Mouse (Mus musculus) stomach, embryonic 14.5 days (tissue): ENCODE measurements around the gene Crebrf. TPM values are rescaled to one million over a fixed set of nuclear protein-coding genes. Genes with fewer than 3 reads are reported as not detected.

Experiments
- ATAC-seq: fragments of 200-750 bp; cut with Nextera tagmentation; 2 replicates; pipeline ENCODE4 v1.8.0; 2017; ENCODE audit warnings: low read depth, moderate TSS enrichment; ENCODE audit not compliant: insufficient number of reproducible peaks, insufficient read depth, low FRiP score
- H3K27ac ChIP-seq: fragments of 300-500 bp; sonication (generic); 2 replicates; pipeline ENCODE4 v1.5.1; 2014; ENCODE audit warnings: mild to moderate bottlenecking, low read length, moderate library complexity, mixed read lengths
- H3K27me3 ChIP-seq: fragments of 300-500 bp; sonication (generic); 2 replicates; pipeline ENCODE4 v1.6.1; 2014; ENCODE audit warnings: low read length, control low read depth, mixed read lengths; ENCODE audit not compliant: control insufficient read depth, insufficient read depth
- H3K36me3 ChIP-seq: fragments of 300-500 bp; sonication (generic); 2 replicates; pipeline ENCODE4 v1.6.1; 2014; ENCODE audit warnings: mild to moderate bottlenecking, control low read depth, low read length, moderate library complexity, mixed read lengths; ENCODE audit not compliant: control insufficient read depth, insufficient read depth
- H3K4me1 ChIP-seq: fragments of 300-500 bp; sonication (generic); 2 replicates; pipeline ENCODE4 v1.6.1; 2014; ENCODE audit warnings: low read length, control low read depth, mixed read lengths; ENCODE audit not compliant: control insufficient read depth, insufficient read depth
- H3K4me2 ChIP-seq: fragments of 300-500 bp; sonication (generic); replicated peaks from 2 replicates; pipeline ENCODE4 v1.6.1; 2014; ENCODE audit warnings: low read depth, low read length, control low read depth
- H3K4me3 ChIP-seq: fragments of 300-500 bp; sonication (generic); 2 replicates; pipeline ENCODE4 v1.5.1; 2014; ENCODE audit warnings: low read depth, low read length, control low read depth
- H3K9ac ChIP-seq: fragments of 300-500 bp; sonication (generic); replicated peaks from 2 replicates; pipeline ENCODE4 v1.6.1; 2014; ENCODE audit warnings: low read depth, mild to moderate bottlenecking, control low read depth, low read length, moderate library complexity, mixed read lengths
- H3K9me3 ChIP-seq: fragments of 300-500 bp; sonication (generic); 2 replicates; pipeline ENCODE4 v1.6.1; 2016; ENCODE audit warnings: low read depth, low read length, control low read depth; ENCODE audit not compliant: control insufficient read depth
- WGBS: fragments of 180-500 bp; shearing (Covaris S2); extraction: QIAGEN DNeasy Blood & Tissue Kit; methylation state at CpG from one replicate; pipeline ENCODE4 v1.1.7; 2014; 5-methylcytosine and 5-hydroxymethylcytosine counted together
- polyA plus RNA-seq: library from polyadenylated mRNA; unstranded; fragments of >200 nt; fragmentation: Nextera tagmentation; extraction: Ambion mirVana; gene quantifications from 2 replicates; pipeline ENCODE4 v1.2.1, GENCODE M21; 2014

Gene Crebrf
- polyA plus RNA-seq, 1 experiment from 2014 or later: 11.7 TPM

DNA sequence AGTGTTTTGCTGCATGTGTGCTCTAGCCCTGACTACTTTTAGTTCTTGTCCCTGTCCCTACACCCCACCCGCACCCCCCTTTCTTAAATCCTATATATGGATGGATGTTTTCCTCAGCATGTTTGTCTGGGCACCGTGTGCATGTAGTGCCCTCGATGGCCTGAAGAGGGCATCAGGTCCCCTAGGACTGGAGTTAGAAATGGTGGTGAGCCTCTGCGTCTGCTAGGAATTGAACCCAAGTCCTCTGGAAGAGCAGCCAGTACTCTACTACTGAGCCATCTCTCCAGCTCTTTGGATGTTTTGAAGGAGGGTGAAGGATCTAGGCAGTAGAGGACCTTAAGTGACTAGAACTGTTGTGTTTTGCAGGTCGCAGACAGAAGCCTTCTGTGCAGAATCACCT is 16.6 kb upstream of the Crebrf start:
- Histone ChIP-seq H3K27ac (no peak overlapping the region), H3K4me1 (no peaks in the 10 kb centered on the region), H3K9ac (no peak overlapping the region), H3K36me3 (peaks cover 28% of the 10 kb centered on the region), H3K4me3 (no peak overlapping the region), H3K9me3 (no peaks in the 10 kb centered on the region), H3K27me3 (no peaks in the 10 kb centered on the region), H3K4me2 (no peak overlapping the region)
- no peak for ATAC-seq
- 90% methylated on average over 5 of the region's 5 CpGs for WGBS

- H3K4me3 ChIP-seq: no peak overlapping the region
- no peak overlapping the region for H3K9ac ChIP-seq
- no peaks in the 10 kb centered on the region for H3K9me3 ChIP-seq
- peaks cover 28% of the 10 kb centered on the region for H3K36me3 ChIP-seq
- H3K27me3 ChIP-seq: no peaks in the 10 kb centered on the region
- no peaks in the 10 kb centered on the region for H3K4me1 ChIP-seq
- no peak overlapping the region for H3K27ac ChIP-seq
- no peak for ATAC-seq
- no peak overlapping the region for H3K4me2 ChIP-seq
- WGBS: 85% methylated on average over 10 of the region's 10 CpGs
Observed at GRCm38 (mm10) chr17:26699819-26700616, 15.4 kb upstream of the Crebrf start.

GRCm38 (mm10) chr17:26701565-26701964 is 13.9 kb upstream of the Crebrf start:
- no peaks in the 10 kb centered on the region for H3K27me3 ChIP-seq
- ATAC-seq: no peak
- no peak overlapping the region for H3K4me2 ChIP-seq
- H3K4me1 ChIP-seq: peaks cover 6% of the 10 kb centered on the region; the same call in 1 of the 2 replicates
- H3K36me3 ChIP-seq: peaks cover 22% of the 10 kb centered on the region
- H3K4me3 ChIP-seq: no peak overlapping the region
- no peaks in the 10 kb centered on the region for H3K9me3 ChIP-seq
- no peak overlapping the region for H3K27ac ChIP-seq
- 83% methylated on average over 13 of the region's 13 CpGs for WGBS
- no peak overlapping the region for H3K9ac ChIP-seq

- no peak for ATAC-seq
- H3K27me3 ChIP-seq: no peaks in the 10 kb centered on the region
- H3K9ac ChIP-seq: no peak overlapping the region
- no peak overlapping the region for H3K4me3 ChIP-seq
- 83% methylated on average over 4 of the region's 4 CpGs for WGBS
- H3K36me3 ChIP-seq: peaks cover 16% of the 10 kb centered on the region
- peaks cover 6% of the 10 kb centered on the region; the same call in 1 of the 2 replicates for H3K4me1 ChIP-seq
- no peak overlapping the region for H3K27ac ChIP-seq
- H3K4me2 ChIP-seq: no peak overlapping the region
- H3K9me3 ChIP-seq: no peaks in the 10 kb centered on the region
Observed at GRCm38 (mm10) chr17:26702621-26703020, 12.8 kb upstream of the Crebrf start.

DNA sequence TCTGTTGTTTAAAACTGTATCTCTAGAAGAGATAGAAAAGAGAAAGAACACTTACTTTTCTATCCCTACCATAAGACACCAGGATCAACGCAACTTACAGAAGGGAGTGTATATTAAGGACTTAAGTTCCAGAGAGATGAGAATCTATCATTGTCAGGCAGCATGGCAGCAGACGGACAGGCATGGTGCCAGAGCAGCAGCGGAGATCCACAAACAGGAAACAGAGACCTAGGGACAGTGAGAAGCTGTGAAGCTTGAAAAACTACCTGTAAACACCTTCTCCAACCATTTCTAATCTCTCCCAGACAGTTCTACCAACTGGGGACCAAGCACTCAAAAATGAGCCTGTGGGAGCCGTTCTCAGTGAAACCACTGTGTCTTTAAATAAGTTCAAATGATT is 11.8 kb upstream of the Crebrf start:
- WGBS: 78% methylated on average over 4 of the region's 4 CpGs
- no peak for ATAC-seq
- Histone ChIP-seq H3K36me3 (peaks cover 12% of the 10 kb centered on the region), H3K9me3 (no peaks in the 10 kb centered on the region), H3K4me1 (peaks cover 6% of the 10 kb centered on the region; the same call in 1 of the 2 replicates), H3K9ac (no peak overlapping the region), H3K4me3 (no peak overlapping the region), H3K27ac (no peak overlapping the region), H3K27me3 (no peaks in the 10 kb centered on the region), H3K4me2 (no peak overlapping the region)

DNA sequence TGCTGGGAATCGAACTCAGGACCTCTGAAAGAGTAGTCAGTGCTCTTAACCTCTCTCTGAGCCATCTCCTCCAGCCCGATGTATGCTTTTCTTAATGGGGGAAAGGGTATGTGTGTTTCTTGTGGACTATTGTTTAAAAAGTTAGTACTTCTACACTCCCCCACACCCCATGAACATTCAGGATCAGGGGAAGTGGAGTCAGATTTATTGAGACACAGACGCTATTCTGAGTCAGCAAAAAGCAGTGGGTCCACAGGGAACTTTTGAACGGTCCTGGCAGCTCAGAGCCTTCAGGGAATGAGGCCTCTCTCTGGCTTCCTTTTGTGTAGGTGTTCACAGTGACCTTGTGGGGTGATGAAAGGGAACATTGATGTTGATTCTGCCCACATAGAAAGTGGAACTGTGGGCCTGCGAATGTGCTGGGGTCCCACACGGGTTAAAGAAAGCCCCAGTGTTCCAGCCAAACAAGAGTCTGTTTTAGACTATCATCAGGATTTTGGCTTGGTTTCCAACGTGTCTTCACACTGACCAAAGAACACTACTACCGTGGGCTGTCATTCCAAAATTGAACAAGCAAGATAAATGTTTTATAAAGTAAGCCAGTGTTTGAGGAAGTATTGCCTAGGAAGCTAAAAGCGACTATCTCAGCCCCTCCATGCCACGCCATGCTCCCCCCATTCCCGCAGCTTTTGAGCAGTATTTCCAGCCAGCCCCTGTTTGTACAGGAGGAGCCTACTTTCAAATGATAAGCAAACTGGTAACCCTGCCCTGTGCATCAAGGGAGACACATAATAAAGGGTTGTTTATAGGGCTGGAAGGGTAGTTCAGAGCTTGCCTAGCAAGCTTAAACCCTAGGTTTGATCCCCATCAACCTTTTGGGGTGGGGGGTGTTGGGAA is 9.7 kb upstream of the Crebrf start:
- peaks cover 10% of the 10 kb centered on the region; the same call in 1 of the 2 replicates for H3K4me1 ChIP-seq
- ATAC-seq: no peak
- WGBS: 57% methylated on average over 11 of the region's 11 CpGs
- H3K4me2 ChIP-seq: no peak overlapping the region
- no peaks in the 10 kb centered on the region for H3K36me3 ChIP-seq
- no peak overlapping the region for H3K27ac ChIP-seq
- no peaks in the 10 kb centered on the region for H3K27me3 ChIP-seq
- no peaks in the 10 kb centered on the region for H3K9me3 ChIP-seq
- no peak overlapping the region for H3K4me3 ChIP-seq
- no peak overlapping the region for H3K9ac ChIP-seq

GRCm38 (mm10) chr17:26707066-26707465 is 8.4 kb upstream of the Crebrf start:
- WGBS: 61% methylated on average over 7 of the region's 7 CpGs

DNA sequence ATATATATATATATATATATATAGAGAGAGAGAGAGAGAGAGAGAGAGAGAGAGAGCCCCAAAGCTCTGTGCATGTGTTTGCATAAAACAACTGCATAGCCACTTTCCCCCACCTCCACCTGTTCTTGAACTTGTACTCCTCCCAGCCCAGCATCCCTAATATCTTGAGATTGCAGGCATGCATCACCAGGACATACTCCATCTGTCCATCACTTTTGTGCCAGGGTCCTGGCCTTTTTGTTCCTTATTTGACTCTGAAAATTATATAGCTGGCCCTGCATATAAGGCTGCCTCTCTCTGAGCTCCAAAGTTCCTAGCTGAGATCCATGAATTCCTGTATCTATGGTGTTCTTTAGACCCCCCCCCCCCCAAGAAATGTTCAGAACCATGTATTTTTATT is 7.0 kb upstream of the Crebrf start:
- H3K4me2 ChIP-seq: no peak overlapping the region
- H3K9me3 ChIP-seq: no peaks in the 10 kb centered on the region
- H3K36me3 ChIP-seq: no peaks in the 10 kb centered on the region
- H3K9ac ChIP-seq: no peak overlapping the region
- no peak overlapping the region for H3K4me3 ChIP-seq
- no peaks in the 10 kb centered on the region for H3K27me3 ChIP-seq
- no peak for ATAC-seq
- H3K4me1 ChIP-seq: peaks cover 10% of the 10 kb centered on the region; the same call in 1 of the 2 replicates
- H3K27ac ChIP-seq: no peak overlapping the region

More at GRCm38 (mm10) chr17:26707066-26707465, 8.4 kb upstream of the Crebrf start:
- no peak overlapping the region for H3K9ac ChIP-seq
- no peaks in the 10 kb centered on the region for H3K27me3 ChIP-seq
- no peak overlapping the region for H3K4me2 ChIP-seq
- peaks cover 10% of the 10 kb centered on the region; the same call in 1 of the 2 replicates for H3K4me1 ChIP-seq
- H3K27ac ChIP-seq: no peak overlapping the region
- no peaks in the 10 kb centered on the region for H3K9me3 ChIP-seq
- no peak overlapping the region for H3K4me3 ChIP-seq
- H3K36me3 ChIP-seq: no peaks in the 10 kb centered on the region
- no peak for ATAC-seq
